Mouse (Mus musculus) ES-E14 (cell line): ENCODE results near the gene Kpna7.

ENCODE experiments used
- CHD2 ChIP-seq: IDR thresholded peaks from 2 replicates; pipeline ENCODE4 v1.6.1; 2014; ENCODE audit warnings: mild to moderate bottlenecking, low read depth, low read length, inconsistent platforms
- HCFC1 ChIP-seq: IDR thresholded peaks from 2 replicates; pipeline ENCODE4 v1.6.1; 2012; ENCODE audit warnings: low read length, inconsistent platforms, borderline replicate concordance; ENCODE audit not compliant: insufficient read depth
- MAFK ChIP-seq: IDR thresholded peaks from 2 replicates; pipeline ENCODE4 v1.6.1; 2014; ENCODE audit warnings: mild to moderate bottlenecking, low read depth, low read length, inconsistent platforms; ENCODE audit not compliant: insufficient read depth
- ZC3H11A ChIP-seq: IDR thresholded peaks from 2 replicates; pipeline ENCODE4 v1.6.1; 2012; ENCODE audit warnings: low read depth, mild to moderate bottlenecking, inconsistent platforms, low read length, borderline replicate concordance
- ZNF384 ChIP-seq: IDR thresholded peaks from 2 replicates; pipeline ENCODE4 v1.6.1; 2012; ENCODE audit warnings: low read depth, low read length, inconsistent platforms

DNA sequence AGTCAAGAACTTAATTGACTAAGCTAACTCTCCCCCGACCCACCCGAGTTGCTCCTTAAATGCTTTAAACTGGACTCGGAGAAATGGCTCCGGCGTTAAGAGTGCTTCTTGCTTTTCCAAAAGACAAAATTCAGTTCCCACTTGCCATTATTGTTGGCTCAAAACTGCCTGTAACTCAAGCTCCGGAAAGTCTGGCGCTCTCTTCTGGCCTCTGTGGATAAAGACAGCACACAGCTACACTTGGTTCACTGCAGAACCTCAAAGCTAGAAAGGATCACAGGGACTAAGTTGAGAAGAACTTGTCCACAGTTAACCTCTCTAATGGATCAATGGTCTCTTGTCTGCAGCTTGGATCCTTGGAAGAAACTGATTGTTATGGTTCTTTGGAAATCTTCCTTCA, 25.1 kb downstream of the Kpna7 start:
- no peak for TF ChIP-seq HCFC1
- no peak for TF ChIP-seq MAFK
- TF ChIP-seq ZNF384 = no peak
- TF ChIP-seq CHD2 = no peak
- no peak for TF ChIP-seq ZC3H11A
